Mouse (Mus musculus) heart, postnatal 14 days (tissue): ENCODE measurements around the gene Olfml1. TPM values are rescaled to one million over a fixed set of nuclear protein-coding genes. Genes with fewer than 3 reads are reported as not detected.

ENCODE experiments used
- total RNA-seq, 2 experiments: library from RNA; stranded (reverse); gene quantifications; 2 replicates each; pipeline ENCODE4 v1.2.3; 2021

Olfml1 gene
- total RNA-seq, 2 experiments from 2014 or later = 5.6 to 9.0 TPM

Other genes starting within 250 kb of the Olfml1 start
- under 1 TPM in 1 of 2 experiments, not detected in 1; 0.17 TPM for gene Syt9, start 196.7 kb upstream of the Olfml1 start, total RNA-seq
- gene Ppfibp2, start 27.8 kb downstream of the Olfml1 start, total RNA-seq = 10 to 100 TPM; 15.9 to 17.0 TPM
- not detected for gene 5330417H12Rik, start 57.7 kb downstream of the Olfml1 start, total RNA-seq
- not detected for gene Cyb5r2, start 190.6 kb downstream of the Olfml1 start, total RNA-seq
- not detected for gene Ovch2, start 233.8 kb downstream of the Olfml1 start, total RNA-seq
- gene Olfr467, start 244.8 kb downstream of the Olfml1 start, total RNA-seq = not detected